In the genomic region with DNA sequence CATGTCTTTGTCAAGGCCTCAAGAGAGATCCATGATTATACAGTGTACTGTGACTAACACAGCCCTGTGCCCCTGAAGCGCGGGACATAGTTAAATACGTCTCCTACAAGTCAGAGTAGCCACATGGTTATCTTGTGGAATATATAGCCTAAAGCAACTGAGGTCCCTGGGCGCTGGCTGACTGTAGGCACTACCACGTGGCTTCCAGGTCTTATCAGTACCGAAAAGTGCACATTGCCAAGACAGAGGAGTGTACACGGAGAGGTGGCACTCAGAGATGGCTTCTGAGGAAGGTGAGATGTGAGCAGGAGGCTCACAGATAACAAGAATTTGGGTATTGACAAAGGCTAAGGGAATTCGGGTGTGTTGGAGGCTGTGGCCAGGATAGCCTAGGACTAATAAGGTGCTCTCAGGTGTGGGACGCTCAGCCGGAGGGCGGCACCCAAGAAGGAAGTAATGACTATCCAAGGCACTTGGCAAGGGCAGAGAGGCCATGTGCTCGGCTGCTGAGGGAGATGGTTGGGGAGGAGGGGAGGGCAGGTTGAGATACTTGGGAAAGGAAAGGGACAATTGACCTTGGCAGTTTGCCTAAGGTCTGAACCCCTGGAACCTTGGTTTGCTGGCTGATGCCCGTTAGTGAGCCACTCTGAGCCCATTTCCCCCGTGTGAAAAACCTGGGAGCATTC, we compare ENCODE assay signal across 10 mouse cellular contexts. TPM values are rescaled to one million over a fixed set of nuclear protein-coding genes. Genes with fewer than 3 reads are reported as not detected.
A peak's percentile ranks its signal among the peaks of the same experiment; 100 is the strongest.
DNase-seq lines count a peak whose midpoint lies in the region; ATAC-seq and TF ChIP-seq lines count a peak whose summit lies in the region.
"Had no signal": no experiment of that assay in that cellular context is flagged by ENCODE, and none has a peak within 500 bp of the region (broad histone marks: within the 10 kb centered on the region; RNA-seq: fewer than 3 reads in every experiment).

No protein-coding gene starts in this region.

- DNase-seq in spleen, postnatal 36 days (ENCODE audit: low spot score in 2 of 2): peak; percentile 44 to 61
- DNase-seq in spleen, adult 12 weeks (ENCODE audit: low spot score): no peak
- peak; percentile 55 for DNase-seq in stomach, postnatal 0 days (ENCODE audit: low spot score)
- DNase-seq in right cerebral cortex, postnatal 10 days (ENCODE audit: low spot score in 2 of 2): no peak
- DNase-seq in adipocyte (ENCODE audit: low spot score): no peak
- no peak for DNase-seq in cerebellum, postnatal 14 days

- ATAC-seq in forebrain, embryonic 13.5 days: no peak
- peak; percentile 95 for ATAC-seq in liver, embryonic 16.5 days (ENCODE audit: low read depth)
- ATAC-seq in stomach, postnatal 0 days (ENCODE audit: low FRiP score, low TSS enrichment): peak; percentile 75

- no peaks in the 10 kb centered on the region for H3K27me3 ChIP-seq in forebrain, embryonic 13.5 days
- H3K27me3 ChIP-seq in liver, embryonic 16.5 days (ENCODE audit: control insufficient read depth, insufficient read depth, low read depth, low read length): no peaks in the 10 kb centered on the region
- H3K27me3 ChIP-seq in stomach, postnatal 0 days (ENCODE audit: control insufficient read depth, insufficient read depth, low read length): no peaks in the 10 kb centered on the region
- H3K27me3 ChIP-seq: heart, embryonic 15.5 days; limb, embryonic 13.5 days had no signal

- 63% methylated on average over 14 of the region's 14 CpGs for WGBS in forebrain, embryonic 13.5 days
- WGBS in liver, embryonic 16.5 days (ENCODE audit: insufficient replicate concordance): 33% methylated on average over 14 of the region's 14 CpGs
- 64% methylated on average over 14 of the region's 14 CpGs for WGBS in stomach, postnatal 0 days

- TF ChIP-seq EP300 in stomach, postnatal 0 days (optimal IDR thresholded peaks at IDR 0.05): no peak

- H3K4me3 ChIP-seq in forebrain, embryonic 13.5 days: no peak overlapping the region
- peak overlapping the region; percentile 8; the same call in 1 of the 2 replicates for H3K4me3 ChIP-seq in liver, embryonic 16.5 days (ENCODE audit: low read depth, low read length)
- H3K4me3 ChIP-seq in stomach, postnatal 0 days (ENCODE audit: low read depth, low read length): no peak overlapping the region
- H3K4me3 ChIP-seq: heart, embryonic 15.5 days; limb, embryonic 13.5 days had no signal

- no peaks in the 10 kb centered on the region for H3K9me3 ChIP-seq in forebrain, embryonic 13.5 days (replicated peaks)
- no peaks in the 10 kb centered on the region for H3K9me3 ChIP-seq in liver, embryonic 16.5 days (replicated peaks; ENCODE audit: control insufficient read depth, low read length)
- no peaks in the 10 kb centered on the region for H3K9me3 ChIP-seq in stomach, postnatal 0 days (ENCODE audit: control insufficient read depth, low read length)
- H3K9me3 ChIP-seq: heart, embryonic 15.5 days; limb, embryonic 13.5 days had no signal

- no peak for TF ChIP-seq CTCF in stomach, postnatal 0 days (IDR thresholded peaks at IDR 0.05; ENCODE audit: low read depth)

- H3K4me1 ChIP-seq in forebrain, embryonic 13.5 days: peaks cover 54% of the 10 kb centered on the region
- H3K4me1 ChIP-seq in liver, embryonic 16.5 days (ENCODE audit: control insufficient read depth, low read depth, low read length): peaks cover 38% of the 10 kb centered on the region
- no peaks in the 10 kb centered on the region for H3K4me1 ChIP-seq in stomach, postnatal 0 days (replicated peaks; ENCODE audit: control insufficient read depth, insufficient read depth)
- H3K4me1 ChIP-seq: limb, embryonic 13.5 days had no signal

- H3K4me2 ChIP-seq in forebrain, embryonic 13.5 days: peak overlapping the region; percentile 41
- peak overlapping the region; percentile 49 for H3K4me2 ChIP-seq in liver, embryonic 16.5 days (ENCODE audit: low read depth, low read length)
- no peak overlapping the region for H3K4me2 ChIP-seq in stomach, postnatal 0 days (replicated peaks; ENCODE audit: low read depth)
- H3K4me2 ChIP-seq: heart, embryonic 15.5 days; limb, embryonic 13.5 days had no signal

- no peaks in the 10 kb centered on the region for H3K36me3 ChIP-seq in forebrain, embryonic 13.5 days (ENCODE audit: poor library complexity, severe bottlenecking)
- H3K36me3 ChIP-seq in liver, embryonic 16.5 days (ENCODE audit: control insufficient read depth, insufficient read depth): no peaks in the 10 kb centered on the region
- H3K36me3 ChIP-seq in stomach, postnatal 0 days (ENCODE audit: control insufficient read depth, insufficient read depth, low read length): no peaks in the 10 kb centered on the region
- H3K36me3 ChIP-seq: heart, embryonic 15.5 days; limb, embryonic 13.5 days had no signal

- peak overlapping the region; percentile 98 for H3K27ac ChIP-seq in forebrain, embryonic 13.5 days
- peak overlapping the region; percentile 85 for H3K27ac ChIP-seq in liver, embryonic 16.5 days (ENCODE audit: low read length)
- peak overlapping the region; percentile 61 for H3K27ac ChIP-seq in stomach, postnatal 0 days (replicated peaks)
- H3K27ac ChIP-seq: heart, embryonic 15.5 days; limb, embryonic 13.5 days had no signal

- 0 out of 2 replicates have a peak overlapping the region, but pooled peaks have one; percentile 5 for H3K9ac ChIP-seq in forebrain, embryonic 13.5 days
- peak overlapping the region; percentile 50 for H3K9ac ChIP-seq in liver, embryonic 16.5 days (ENCODE audit: low read depth, low read length)
- no peak overlapping the region for H3K9ac ChIP-seq in stomach, postnatal 0 days (ENCODE audit: low read length)
- H3K9ac ChIP-seq: heart, embryonic 15.5 days; limb, embryonic 13.5 days had no signal

RNA-seq across cellular contexts. Expression of a gene that starts 17.6 kb away (rescaled TPM):
- 30.4 and 33.5 TPM in 2 replicates for polyA plus RNA-seq in forebrain, embryonic 13.5 days (2015; fragmentation: Nextera tagmentation; extraction: Ambion mirVana)
- 15.6 and 16.6 TPM in 2 replicates for polyA plus RNA-seq in liver, embryonic 16.5 days (2015; fragmentation: Nextera tagmentation; extraction: Ambion mirVana)
- 25.0 and 26.9 TPM in 2 replicates for polyA plus RNA-seq in stomach, postnatal 0 days (2015; fragmentation: Nextera tagmentation; extraction: Ambion mirVana)

RNA-seq across cellular contexts. Expression of a gene that starts 39.6 kb away (rescaled TPM):
- 0.22 TPM in 1 of 2 replicates, not detected in the other for polyA plus RNA-seq in forebrain, embryonic 13.5 days (2015; fragmentation: Nextera tagmentation; extraction: Ambion mirVana)
- polyA plus RNA-seq in liver, embryonic 16.5 days (2015; fragmentation: Nextera tagmentation; extraction: Ambion mirVana): not detected in 2 replicates
- not detected in 2 replicates for polyA plus RNA-seq in stomach, postnatal 0 days (2015; fragmentation: Nextera tagmentation; extraction: Ambion mirVana)

Comparison
In these comparisons a context has a peak if more than half of its experiments do, and no peak if none do; other contexts are left out.
1. DNase-seq: peak in spleen, postnatal 36 days (2 of 2) and stomach, postnatal 0 days (single experiment); none in spleen, adult 12 weeks (single experiment), right cerebral cortex, postnatal 10 days (0 of 2), adipocyte (single experiment) and cerebellum, postnatal 14 days (0 of 2).
2. Peak in every context shown above with its lines, with median percentiles within 50 percentile points of each other: H3K27ac ChIP-seq.